Mouse (Mus musculus) limb, embryonic 12.5 days (tissue): ENCODE measurements around the gene Mboat2. TPM values are rescaled to one million over a fixed set of nuclear protein-coding genes. Genes with fewer than 3 reads are reported as not detected.

Experiments used
- ATAC-seq: fragments of 200-750 bp; cut with Nextera tagmentation; 2 replicates; pipeline ENCODE4 v1.8.0; 2017; ENCODE audit warnings: low read depth, moderate TSS enrichment; ENCODE audit not compliant: insufficient number of reproducible peaks, insufficient read depth, low FRiP score, low TSS enrichment
- H3K27ac ChIP-seq: fragments of 300-500 bp; sonication (generic); 2 replicates; pipeline ENCODE4 v1.5.1; 2016; ENCODE audit warnings: mild to moderate bottlenecking, moderate library complexity
- H3K27me3 ChIP-seq: fragments of 300-500 bp; sonication (generic); 2 replicates; pipeline ENCODE4 v1.6.1; 2016; ENCODE audit warnings: mild to moderate bottlenecking, moderate library complexity
- H3K36me3 ChIP-seq: fragments of 300-500 bp; sonication (generic); 2 replicates; pipeline ENCODE4 v1.6.1; 2016; ENCODE audit warnings: mild to moderate bottlenecking, moderate library complexity
- H3K4me1 ChIP-seq: fragments of 300-500 bp; sonication (generic); replicated peaks from 2 replicates; pipeline ENCODE4 v1.6.1; 2016
- H3K4me2 ChIP-seq: fragments of 300-500 bp; sonication (generic); 2 replicates; pipeline ENCODE4 v1.6.1; 2016; ENCODE audit warnings: mild to moderate bottlenecking, moderate library complexity
- H3K4me3 ChIP-seq: fragments of 300-500 bp; sonication (generic); replicated peaks from 2 replicates; pipeline ENCODE4 v1.5.1; 2016; ENCODE audit warnings: mild to moderate bottlenecking
- H3K9ac ChIP-seq: fragments of 300-500 bp; sonication (generic); replicated peaks from 2 replicates; pipeline ENCODE4 v1.6.1; 2016; ENCODE audit warnings: mild to moderate bottlenecking, moderate library complexity
- H3K9me3 ChIP-seq: fragments of 300-500 bp; sonication (generic); 2 replicates; pipeline ENCODE4 v1.6.1; 2016; ENCODE audit warnings: mild to moderate bottlenecking, moderate library complexity
- WGBS: fragments of 180-500 bp; shearing (Covaris S2); methylation state at CpG from one replicate; pipeline ENCODE4 v1.1.7; 2016; 5-methylcytosine and 5-hydroxymethylcytosine counted together
- polyA plus RNA-seq: library from polyadenylated mRNA; unstranded; fragments of >200 nt; fragmentation: Nextera tagmentation; extraction: Ambion mirVana; gene quantifications from 2 replicates; pipeline ENCODE4 v1.2.1, GENCODE M21; 2016

The Mboat2 gene
- polyA plus RNA-seq = 56.3 and 59.1 TPM in 2 replicates

DNA sequence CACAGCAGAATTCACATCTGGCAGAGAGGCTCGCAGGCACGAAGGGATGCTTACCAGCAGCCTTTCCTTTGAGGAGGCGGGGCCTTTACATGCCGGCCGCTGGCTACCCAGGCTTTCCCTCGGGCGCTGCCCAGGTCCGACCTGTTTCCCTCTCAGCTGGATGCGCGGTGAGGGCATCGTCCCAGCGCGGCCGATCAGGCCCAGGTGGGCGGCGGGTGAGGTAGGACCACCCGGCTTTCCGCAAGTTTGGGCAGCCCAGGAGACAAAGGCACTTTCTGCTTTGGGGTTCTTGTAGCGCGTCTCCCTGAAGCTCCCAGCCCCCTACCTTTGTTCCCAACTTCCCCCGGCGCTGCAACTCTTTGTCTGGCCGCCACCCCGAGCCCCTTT lies at the start of gene Mboat2:
Gene Mboat2, plus strand, starts transcription at position 114 of the 387 bp plus-strand sequence.
- H3K9me3 ChIP-seq = no peaks in the 10 kb centered on the region
- H3K4me1 ChIP-seq = peaks cover 33% of the 10 kb centered on the region
- H3K27ac ChIP-seq = peak within 1 kb of the TSS; percentile 97
- no peaks in the 10 kb centered on the region for H3K27me3 ChIP-seq
- H3K9ac ChIP-seq = peak within 1 kb of the TSS; percentile 95
- peak within 1 kb of the TSS; percentile 72 for H3K4me2 ChIP-seq
- ATAC-seq = no peak; the same call in none of the 2 replicates
- H3K4me3 ChIP-seq = peak within 1 kb of the TSS; percentile 96
- H3K36me3 ChIP-seq = peaks cover under 1% of the 10 kb centered on the region; the same call in 1 of the 2 replicates
- WGBS = under 1% methylated on average over 24 of the region's 24 CpGs

DNA sequence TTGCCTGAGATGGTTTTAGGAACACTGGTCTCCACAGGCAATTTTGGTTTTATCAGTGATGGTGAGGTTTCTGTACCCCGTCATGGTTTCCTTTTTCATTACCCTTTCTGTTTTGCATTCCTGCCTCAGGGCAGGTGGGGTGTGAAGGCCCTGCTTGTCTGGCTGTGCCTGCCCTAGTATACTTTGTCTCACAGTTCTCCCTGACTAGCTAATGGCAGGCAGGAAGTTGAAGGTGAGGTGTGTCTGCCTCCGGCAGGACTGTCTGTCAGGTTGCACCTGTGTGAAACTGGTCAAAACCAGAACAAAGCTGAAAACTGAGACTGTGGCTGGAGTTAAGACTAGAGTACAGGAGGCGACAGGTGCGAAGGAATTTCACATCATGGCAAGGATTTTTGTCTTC lies 46.9 kb upstream of the Mboat2 start:
- Histone ChIP-seq H3K4me1 (peaks cover 14% of the 10 kb centered on the region), H3K4me3 (no peak overlapping the region), H3K4me2 (no peak overlapping the region), H3K9me3 (no peaks in the 10 kb centered on the region), H3K9ac (no peak overlapping the region), H3K27me3 (no peaks in the 10 kb centered on the region), H3K36me3 (no peaks in the 10 kb centered on the region), H3K27ac (no peak overlapping the region)
- WGBS = 48% methylated on average over 4 of the region's 4 CpGs
- ATAC-seq = no peak

DNA sequence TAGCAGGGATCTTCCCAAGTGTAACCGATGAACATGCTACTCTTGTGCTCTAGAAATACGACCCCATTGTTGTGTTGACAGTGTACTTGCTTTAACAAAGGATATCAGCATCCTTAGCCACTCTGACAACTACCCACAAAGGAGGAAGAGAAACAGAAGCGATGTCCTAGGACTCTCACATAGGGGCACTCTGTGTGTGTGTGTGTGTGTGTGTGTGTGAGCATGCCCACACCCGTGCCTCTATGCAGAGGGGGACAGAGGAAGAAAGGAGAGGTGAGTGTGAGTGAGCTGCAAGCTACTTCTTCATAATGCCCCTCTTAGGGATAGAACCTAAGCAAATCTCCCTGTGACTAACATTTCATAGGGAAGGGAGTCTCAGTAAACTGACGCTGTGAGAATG lies 44.8 kb upstream of the Mboat2 start:
- WGBS = 76% methylated on average over 5 of the region's 5 CpGs
- Histone ChIP-seq H3K9ac (no peak overlapping the region), H3K4me1 (peaks cover 14% of the 10 kb centered on the region), H3K36me3 (no peaks in the 10 kb centered on the region), H3K4me2 (no peak overlapping the region), H3K27ac (no peak overlapping the region), H3K4me3 (no peak overlapping the region), H3K9me3 (no peaks in the 10 kb centered on the region), H3K27me3 (no peaks in the 10 kb centered on the region)
- no peak for ATAC-seq

DNA sequence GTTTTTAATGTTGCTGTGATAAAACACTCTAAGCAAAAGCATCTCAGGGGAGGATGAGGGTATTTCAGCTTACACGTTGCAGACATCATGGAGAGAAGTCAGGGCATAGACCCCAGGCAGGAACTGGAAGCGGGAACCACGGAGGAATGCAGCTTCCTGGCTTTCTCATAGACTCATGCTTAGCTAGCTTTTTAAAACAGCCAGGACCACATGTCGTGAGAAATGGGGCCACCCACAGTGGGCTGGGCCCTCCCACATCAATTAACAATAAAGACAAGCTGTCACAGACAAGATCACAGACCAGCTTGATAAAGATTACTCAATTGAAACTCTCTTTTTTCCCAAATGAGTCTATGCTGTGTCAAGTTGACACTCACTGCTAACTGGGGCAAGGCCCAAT lies 44.4 kb upstream of the Mboat2 start:
- WGBS = 28% methylated on average over 4 of the region's 4 CpGs
- no peak overlapping the region for H3K9ac ChIP-seq
- no peaks in the 10 kb centered on the region for H3K9me3 ChIP-seq
- H3K27ac ChIP-seq = no peak overlapping the region
- H3K36me3 ChIP-seq = no peaks in the 10 kb centered on the region
- no peak overlapping the region for H3K4me3 ChIP-seq
- no peak for ATAC-seq
- no peaks in the 10 kb centered on the region for H3K27me3 ChIP-seq
- no peak overlapping the region for H3K4me2 ChIP-seq
- peaks cover 14% of the 10 kb centered on the region for H3K4me1 ChIP-seq

DNA sequence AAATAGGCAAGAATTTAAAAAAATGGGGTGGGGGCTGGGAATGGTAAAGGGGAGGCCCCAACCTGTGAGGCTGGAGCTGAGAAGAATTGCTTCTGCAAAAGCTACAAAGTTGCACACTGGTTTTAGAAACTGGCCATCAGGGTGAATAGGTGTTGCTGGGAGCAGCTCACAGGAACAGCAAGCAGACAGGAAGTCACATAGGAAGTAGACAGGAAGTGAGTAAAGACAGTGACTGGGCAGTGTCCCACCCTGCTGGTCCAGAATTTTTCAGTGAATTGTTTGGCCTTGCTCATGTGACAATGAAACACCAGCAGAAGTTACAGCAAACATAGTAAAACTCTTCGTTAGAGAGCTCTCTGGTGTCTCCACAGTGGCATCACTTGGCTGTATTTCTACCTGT lies 41.0 kb upstream of the Mboat2 start:
- Histone ChIP-seq H3K4me2 (no peak overlapping the region), H3K4me1 (0 out of 2 replicates have a peak, but pooled peaks cover 8% of the 10 kb centered on the region)

DNA sequence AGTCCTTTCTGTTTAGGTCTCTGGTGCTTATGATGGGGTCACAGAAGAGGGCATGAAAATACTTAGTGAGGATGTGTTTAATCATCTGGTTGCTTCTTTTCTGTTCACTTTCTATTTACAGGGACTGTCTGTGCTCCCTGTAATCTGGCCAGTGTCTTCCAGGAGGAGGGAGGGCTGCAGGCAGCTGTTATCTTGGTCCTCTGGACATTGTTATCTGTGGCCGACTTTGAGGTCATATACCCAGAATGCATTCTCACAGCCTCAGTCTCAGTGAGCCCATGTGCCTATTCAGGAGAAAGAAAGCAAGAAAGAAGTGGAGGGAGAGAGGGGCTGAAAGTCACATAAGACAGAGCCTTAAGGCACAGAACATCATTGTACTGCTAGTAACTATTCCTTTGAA lies 19.4 kb upstream of the Mboat2 start:
- no peak overlapping the region for H3K4me3 ChIP-seq
- H3K9me3 ChIP-seq = peaks cover 7% of the 10 kb centered on the region; the same call in 1 of the 2 replicates
- H3K9ac ChIP-seq = no peak overlapping the region
- no peaks in the 10 kb centered on the region for H3K36me3 ChIP-seq
- ATAC-seq = no peak
- H3K27me3 ChIP-seq = no peaks in the 10 kb centered on the region
- H3K27ac ChIP-seq = no peak overlapping the region
- H3K4me2 ChIP-seq = no peak overlapping the region
- H3K4me1 ChIP-seq = no peaks in the 10 kb centered on the region
- WGBS = 20% methylated on average over 1 of the region's 1 CpGs

More for the DNA sequence above, 41.0 kb upstream of the Mboat2 start:
- H3K27ac ChIP-seq = no peak overlapping the region
- H3K4me3 ChIP-seq = no peak overlapping the region
- H3K27me3 ChIP-seq = no peaks in the 10 kb centered on the region
- ATAC-seq = no peak
- no peak overlapping the region for H3K9ac ChIP-seq
- no peaks in the 10 kb centered on the region for H3K36me3 ChIP-seq
- 82% methylated on average over 1 of the region's 1 CpGs for WGBS
- no peaks in the 10 kb centered on the region for H3K9me3 ChIP-seq

DNA sequence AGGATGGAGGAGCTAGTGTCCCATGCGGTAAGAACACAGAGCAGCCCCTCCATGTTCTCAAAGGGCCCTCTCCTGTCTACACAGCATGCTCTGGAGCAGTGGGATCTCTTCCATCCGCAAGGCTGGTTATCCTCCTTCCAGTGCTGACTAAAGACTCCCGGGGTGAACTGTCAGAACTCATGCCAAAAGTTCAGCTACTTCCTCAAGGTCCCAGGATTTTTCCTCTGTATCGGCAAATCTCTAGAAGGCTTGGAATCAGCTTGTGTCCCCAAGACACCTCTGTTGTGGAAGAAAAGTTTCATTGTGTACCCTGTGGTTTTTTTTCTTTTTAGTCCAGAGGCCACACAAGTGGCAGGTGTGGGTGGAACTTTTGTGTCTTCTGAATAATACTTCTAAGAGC lies 18.8 kb upstream of the Mboat2 start:
- Histone ChIP-seq H3K27me3 (no peaks in the 10 kb centered on the region), H3K4me2 (no peak overlapping the region), H3K4me1 (no peaks in the 10 kb centered on the region), H3K9me3 (peaks cover 7% of the 10 kb centered on the region; the same call in 1 of the 2 replicates), H3K36me3 (0 out of 2 replicates have a peak, but pooled peaks cover 4% of the 10 kb centered on the region), H3K27ac (no peak overlapping the region), H3K4me3 (no peak overlapping the region), H3K9ac (no peak overlapping the region)
- ATAC-seq = no peak
- WGBS = 89% methylated on average over 4 of the region's 4 CpGs

DNA sequence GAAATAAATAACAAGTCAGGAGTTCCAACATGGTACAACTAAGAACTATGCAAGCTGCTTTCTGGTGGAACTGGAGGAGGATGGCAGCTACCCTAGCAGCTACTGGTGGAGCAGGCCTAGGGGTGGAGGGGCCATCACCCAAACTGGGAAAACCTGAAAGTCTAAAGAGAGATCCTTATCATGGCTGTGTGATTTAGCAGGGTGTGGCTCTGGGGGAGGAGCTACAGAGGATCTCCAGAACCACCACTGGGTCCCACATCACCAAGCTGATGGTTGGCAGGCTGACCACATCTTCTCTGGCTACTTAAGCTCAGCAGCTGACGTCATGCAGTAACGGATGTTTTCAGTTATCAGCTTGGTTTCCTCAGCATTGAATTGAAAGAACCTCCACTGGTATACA lies 7.8 kb upstream of the Mboat2 start:
- 73% methylated on average over 2 of the region's 2 CpGs for WGBS
- no peaks in the 10 kb centered on the region for H3K27me3 ChIP-seq

DNA sequence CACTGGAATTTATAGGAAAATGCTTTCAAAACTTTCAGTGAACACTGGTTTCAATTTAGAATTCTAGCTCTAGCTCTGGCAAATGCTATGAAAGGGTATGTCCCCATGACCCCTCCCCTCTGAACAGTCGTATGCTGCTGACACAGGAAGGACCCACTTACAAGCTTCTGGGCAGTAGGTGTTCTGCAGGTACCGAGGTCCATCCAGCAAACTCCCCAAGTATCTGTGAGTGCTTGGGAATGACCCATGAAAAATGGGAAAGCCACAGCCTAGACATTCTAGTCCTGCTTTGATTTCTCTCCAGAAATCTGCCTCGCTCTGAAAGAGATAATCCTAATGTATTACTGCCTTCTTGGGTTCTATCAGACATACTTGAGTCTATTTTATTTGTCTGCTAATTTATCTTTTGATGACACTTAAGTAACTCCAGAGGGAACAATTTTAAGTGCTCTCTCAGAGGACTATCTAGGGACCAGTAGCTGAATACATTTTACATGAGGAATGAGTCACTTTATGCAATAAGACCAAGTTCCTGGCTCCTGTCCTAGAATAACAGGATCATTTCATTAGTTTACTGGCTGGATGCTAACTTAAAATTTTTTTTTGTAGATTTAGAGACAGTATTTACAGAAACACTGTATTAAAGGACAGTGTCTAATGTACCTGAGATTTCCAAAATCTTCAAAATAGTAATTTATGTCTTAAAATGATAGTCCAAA lies 6.9 kb upstream of the Mboat2 start:
- WGBS = 83% methylated on average over 3 of the region's 3 CpGs

More for the DNA sequence above, 7.8 kb upstream of the Mboat2 start:
- H3K27ac ChIP-seq = no peak overlapping the region
- no peak overlapping the region for H3K9ac ChIP-seq
- no peak for ATAC-seq
- no peak overlapping the region for H3K4me3 ChIP-seq
- H3K9me3 ChIP-seq = no peaks in the 10 kb centered on the region
- H3K4me2 ChIP-seq = no peak overlapping the region
- H3K4me1 ChIP-seq = no peaks in the 10 kb centered on the region; the same call in 1 of the 2 replicates
- peaks cover 3% of the 10 kb centered on the region; the same call in 1 of the 2 replicates for H3K36me3 ChIP-seq

DNA sequence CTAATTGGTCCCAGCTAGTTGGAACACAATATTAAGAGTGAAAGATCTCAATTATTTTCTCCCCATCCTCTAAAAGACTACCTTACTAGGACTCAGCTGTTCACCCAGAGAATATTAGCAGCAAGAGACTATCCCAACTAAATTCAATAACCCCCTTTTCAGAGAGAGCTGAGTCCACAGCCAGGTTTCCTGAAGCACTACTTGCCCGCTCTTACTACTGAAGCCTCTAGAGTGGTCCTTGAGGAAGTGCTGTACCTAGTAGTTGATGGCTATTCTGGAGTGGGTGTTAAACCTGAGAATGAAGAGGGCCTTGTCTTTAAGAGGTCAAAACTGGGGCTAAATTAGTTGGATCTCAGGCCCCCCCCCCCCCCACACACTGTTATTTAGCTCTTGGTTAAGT lies 593 bp upstream of the Mboat2 start:
- Histone ChIP-seq H3K27ac (peak overlapping the region; percentile 97), H3K27me3 (no peaks in the 10 kb centered on the region), H3K4me2 (peak overlapping the region; percentile 72), H3K4me1 (peaks cover 33% of the 10 kb centered on the region), H3K36me3 (peaks cover 3% of the 10 kb centered on the region; the same call in 1 of the 2 replicates), H3K9ac (peak overlapping the region; percentile 94), H3K4me3 (peak overlapping the region; percentile 96), H3K9me3 (no peaks in the 10 kb centered on the region)
- ATAC-seq = no peak
- WGBS = 19% methylated on average over 1 of the region's 1 CpGs

More for the DNA sequence above, 6.9 kb upstream of the Mboat2 start:
- H3K4me1 ChIP-seq = peaks cover 3% of the 10 kb centered on the region
- ATAC-seq = no peak
- H3K9ac ChIP-seq = no peak overlapping the region
- H3K27me3 ChIP-seq = no peaks in the 10 kb centered on the region
- no peak overlapping the region for H3K27ac ChIP-seq
- H3K4me2 ChIP-seq = no peak overlapping the region
- no peak overlapping the region for H3K4me3 ChIP-seq
- no peaks in the 10 kb centered on the region for H3K9me3 ChIP-seq
- H3K36me3 ChIP-seq = peaks cover 3% of the 10 kb centered on the region; the same call in 1 of the 2 replicates

DNA sequence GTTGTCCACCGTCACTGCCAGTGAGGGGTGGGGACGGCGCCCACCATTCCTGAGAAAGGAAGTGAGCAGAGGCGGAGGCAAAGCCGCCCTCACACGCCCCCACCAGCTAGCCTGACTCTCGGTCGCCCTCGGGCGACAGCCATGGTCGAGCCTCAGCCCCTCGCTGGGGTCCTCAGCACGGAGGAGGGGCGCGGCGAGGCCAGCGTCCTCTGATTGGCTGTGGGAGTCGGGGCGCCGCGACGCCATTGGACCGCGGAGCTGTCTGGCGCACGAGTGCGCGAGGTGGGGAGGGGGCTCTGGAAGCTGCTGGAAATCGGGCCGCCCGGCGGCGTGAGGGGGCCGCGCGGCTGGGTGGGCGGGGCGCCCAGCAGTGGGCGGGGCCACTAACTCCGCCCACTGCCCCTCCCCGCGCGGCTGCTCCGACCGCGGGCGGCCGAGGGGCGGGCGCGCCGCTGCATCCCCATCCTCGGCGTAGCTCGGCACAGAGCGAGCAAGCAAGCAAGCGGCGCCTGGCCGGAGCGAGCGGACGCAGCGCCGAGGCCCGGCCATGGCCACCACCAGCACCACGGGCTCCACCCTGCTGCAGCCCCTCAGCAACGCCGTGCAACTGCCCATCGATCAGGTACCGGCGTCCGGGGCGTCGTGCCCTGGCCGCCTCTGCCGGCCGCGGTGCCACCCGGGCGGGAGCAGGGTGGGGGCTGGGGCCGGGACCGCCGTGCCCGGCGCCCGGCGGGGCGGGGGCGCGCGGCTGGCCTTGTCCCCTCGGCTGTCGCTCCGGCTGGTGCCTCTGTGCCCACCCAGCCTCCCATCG lies 679 bp downstream of the Mboat2 start:
- Histone ChIP-seq H3K9ac (peak overlapping the region; percentile 95), H3K4me1 (peaks cover 33% of the 10 kb centered on the region), H3K9me3 (no peaks in the 10 kb centered on the region), H3K36me3 (no peaks in the 10 kb centered on the region), H3K27me3 (no peaks in the 10 kb centered on the region), H3K4me3 (peak overlapping the region; percentile 96), H3K27ac (peak overlapping the region; percentile 97), H3K4me2 (peak overlapping the region; percentile 72)
- under 1% methylated on average over 78 of the region's 95 CpGs for WGBS
- ATAC-seq = peak; percentile 100
